Mouse (Mus musculus) retina, postnatal 1 day (tissue): ENCODE results near the gene Serpina1b.
"Not testable (repeated sequence)": the region's sequence is repeated elsewhere in the genome, so short reads cannot be mapped to it uniquely, and the experiment has no call there.

Experiments
- DNase-seq: peaks from one replicate; pipeline ENCODE4 v3.0.0-alpha.2; 2012

Serpina1b gene

GRCm38 (mm10) chr12:103830273-103830672, at the start of gene Serpina1b:
Gene Serpina1b, minus strand, starts transcription at chr12:103830373.
- DNase-seq = not testable (repeated sequence)

- not testable (repeated sequence) for DNase-seq
Measured at GRCm38 (mm10) chr12:103866873-103867272, 36.7 kb upstream of the Serpina1b start.

- DNase-seq = not testable (repeated sequence)
Measured at GRCm38 (mm10) chr12:103863101-103863974, 33.2 kb upstream of the Serpina1b start, which contains the start of gene Serpina1a. Gene Serpina1a, minus strand, starts transcription at chr12:103863562.

DNA sequence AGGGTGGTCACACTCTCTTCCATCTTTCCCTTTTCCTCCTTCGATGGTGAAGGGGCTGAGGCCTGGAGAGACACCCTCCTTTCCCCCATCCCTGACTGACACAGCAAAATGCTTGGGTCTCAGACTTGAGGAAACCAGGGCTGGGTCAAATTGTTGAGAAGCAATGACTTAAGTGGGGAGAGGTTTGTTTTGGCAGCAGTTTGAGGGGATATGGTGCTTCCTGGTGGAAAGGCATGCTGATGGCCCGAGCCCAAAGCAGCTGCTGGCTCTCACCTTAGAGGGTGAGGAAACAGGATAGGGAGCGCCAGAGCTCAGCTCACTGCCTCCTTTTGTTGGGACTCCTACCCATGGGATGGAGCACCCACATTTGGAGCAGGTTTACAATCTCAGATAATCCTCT, 30.8 kb upstream of the Serpina1b start:
- DNase-seq = no peak

- not testable (repeated sequence) for DNase-seq
Measured at GRCm38 (mm10) chr12:103860571-103860970, 30.4 kb upstream of the Serpina1b start.

DNA sequence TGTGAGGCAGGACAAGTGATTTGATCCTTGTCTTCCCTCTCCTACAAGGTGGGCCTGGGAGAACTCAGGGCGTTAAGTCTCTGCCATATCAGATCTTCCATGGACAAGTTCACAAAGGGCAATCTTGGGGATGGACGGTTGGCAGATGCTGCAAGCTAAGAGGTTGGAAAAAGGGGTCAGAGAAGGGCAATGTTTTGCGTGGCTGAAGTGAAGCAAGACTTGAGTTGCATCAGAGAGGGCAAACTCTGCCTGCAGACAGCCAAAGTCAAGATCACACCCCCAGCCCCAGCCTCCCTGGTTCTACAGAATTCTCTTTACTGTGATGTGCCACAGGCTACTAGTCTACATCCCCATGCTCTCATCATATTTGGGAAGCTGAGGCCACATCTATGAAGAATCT, 29.4 kb upstream of the Serpina1b start:
- DNase-seq = not testable (repeated sequence)

DNA sequence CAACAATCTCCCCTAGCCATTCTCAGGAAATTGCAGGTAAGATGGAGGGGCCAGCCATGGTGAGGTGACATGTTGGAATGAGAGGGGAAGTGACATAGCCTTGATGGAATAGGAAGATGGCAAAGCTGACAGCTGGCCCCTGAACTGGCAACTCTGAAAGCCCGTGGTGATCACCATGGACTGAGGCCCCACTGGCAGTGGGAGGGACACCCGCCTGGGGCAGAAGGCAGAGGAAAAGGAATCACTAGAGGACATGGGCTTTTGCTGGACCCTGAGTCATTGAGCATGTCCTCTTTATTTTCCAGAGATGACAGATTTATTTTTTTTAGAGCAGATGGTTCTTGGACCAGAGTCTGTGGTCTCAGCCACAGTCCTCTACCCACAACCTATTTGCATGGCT, 22.9 kb upstream of the Serpina1b start:
- DNase-seq = not testable (repeated sequence)

DNA sequence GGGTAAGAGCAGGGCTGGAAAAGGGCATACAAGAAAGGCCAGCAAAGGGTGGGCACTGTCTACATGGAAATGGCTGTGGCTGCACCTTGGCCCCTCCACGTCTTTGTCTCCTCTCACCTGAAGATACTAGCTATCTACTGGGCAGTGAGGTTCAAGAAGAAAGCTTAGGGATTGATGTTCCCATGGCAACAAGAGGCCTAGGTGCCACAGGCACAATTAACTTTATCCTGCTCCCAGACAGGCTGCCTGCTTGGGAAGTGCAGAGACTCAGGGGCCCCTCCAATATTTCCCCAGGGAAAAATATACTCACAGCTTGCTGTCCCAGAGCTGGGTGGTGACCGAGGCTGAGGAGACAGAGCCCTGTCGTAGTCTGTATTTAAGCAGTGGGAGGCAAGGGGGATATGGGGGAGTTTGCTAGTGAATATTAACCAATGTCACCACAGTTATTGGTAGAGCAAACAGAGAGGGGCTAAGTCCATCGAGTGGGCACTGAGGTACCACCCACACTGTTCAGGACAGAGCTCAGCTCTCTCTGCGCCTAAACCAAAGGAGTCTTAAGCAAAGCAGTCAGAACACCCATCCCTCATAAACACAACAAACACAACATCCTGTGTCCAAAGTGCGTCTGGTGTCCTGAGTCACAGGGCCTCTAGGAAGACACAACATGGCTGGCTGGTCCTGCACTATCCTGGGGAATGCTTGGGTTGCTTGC, 2.4 kb downstream of the Serpina1b start:
- not testable (repeated sequence) for DNase-seq

- DNase-seq = not testable (repeated sequence)
Measured at GRCm38 (mm10) chr12:103823826-103824225, 6.3 kb downstream of the Serpina1b start.

GRCm38 (mm10) chr12:103773246-103773851, 56.8 kb downstream of the Serpina1b start, which contains the start of gene Serpina1d:
Gene Serpina1d, minus strand, starts transcription at chr12:103773592.
- not testable (repeated sequence) for DNase-seq

DNA sequence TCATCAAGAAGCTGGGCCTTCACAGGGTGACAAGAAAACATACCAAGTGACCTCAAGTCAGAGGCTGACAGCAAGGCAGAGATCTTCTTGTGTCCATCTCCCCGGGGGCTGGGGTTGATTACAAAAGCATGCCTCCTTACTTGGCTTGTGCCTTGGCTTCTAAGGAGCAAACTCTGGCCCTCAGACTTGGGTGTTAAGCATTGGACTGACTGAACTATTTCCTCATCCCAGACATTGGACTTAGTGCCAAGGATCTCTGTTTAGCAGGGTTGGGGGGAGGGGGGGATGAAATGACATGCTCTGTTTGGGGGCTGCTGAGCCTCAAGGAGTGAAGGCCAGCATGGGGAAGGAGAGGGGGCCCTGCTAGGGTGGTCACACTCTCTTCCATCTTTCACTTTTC, 59.6 kb downstream of the Serpina1b start:
- DNase-seq = not testable (repeated sequence)

GRCm38 (mm10) chr12:103763083-103763482, 67.1 kb downstream of the Serpina1b start:
- not testable (repeated sequence) for DNase-seq

GRCm38 (mm10) chr12:103760316-103760715, 69.9 kb downstream of the Serpina1b start:
- DNase-seq = not testable (repeated sequence)

DNA sequence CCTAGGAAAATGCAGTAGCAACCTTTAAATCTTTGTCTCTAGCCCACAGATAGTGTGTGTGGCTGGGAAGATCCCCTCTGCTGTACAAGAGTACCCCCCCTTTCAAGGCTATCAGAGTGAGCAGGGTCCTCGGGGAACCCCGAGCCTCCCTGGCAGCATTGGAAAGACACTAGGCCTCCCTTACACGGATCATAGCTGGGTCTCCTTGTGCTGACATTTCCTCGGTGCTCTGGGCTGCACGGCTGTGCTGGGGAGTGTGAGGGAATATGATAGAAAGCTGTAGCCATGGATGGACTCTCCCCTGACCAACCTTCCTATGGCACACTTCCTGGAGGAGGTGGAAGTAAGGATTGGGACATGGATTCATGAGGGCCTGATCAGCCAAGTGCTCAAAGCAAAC, 84.2 kb downstream of the Serpina1b start:
- DNase-seq = not testable (repeated sequence)

GRCm38 (mm10) chr12:103737791-103738580, 92.2 kb downstream of the Serpina1b start:
- DNase-seq = not testable (repeated sequence)

DNA sequence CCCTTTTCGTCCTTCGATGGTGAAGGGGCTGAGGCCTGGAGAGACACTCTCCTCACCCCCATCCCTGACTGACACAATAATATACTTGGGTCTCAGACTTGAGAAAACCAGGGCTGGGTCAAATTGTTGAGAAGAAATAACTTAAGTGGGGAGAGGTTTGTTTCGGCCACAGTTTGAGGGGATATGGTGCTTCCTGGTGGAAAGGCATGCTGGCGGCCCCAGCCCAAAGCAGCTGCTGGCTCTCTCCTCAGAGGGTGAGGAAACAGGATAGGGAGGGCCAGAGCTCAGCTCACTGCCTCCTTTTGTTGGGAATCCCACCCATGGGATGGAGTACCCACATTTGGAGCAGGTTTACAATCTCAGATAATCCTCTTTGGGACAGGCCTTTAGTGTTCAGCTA, 94.6 kb downstream of the Serpina1b start:
- DNase-seq = not testable (repeated sequence)

GRCm38 (mm10) chr12:103735101-103735500, 95.1 kb downstream of the Serpina1b start:
- DNase-seq = not testable (repeated sequence)

GRCm38 (mm10) chr12:103711537-103711936, 118.6 kb downstream of the Serpina1b start:
- no peak for DNase-seq

DNA sequence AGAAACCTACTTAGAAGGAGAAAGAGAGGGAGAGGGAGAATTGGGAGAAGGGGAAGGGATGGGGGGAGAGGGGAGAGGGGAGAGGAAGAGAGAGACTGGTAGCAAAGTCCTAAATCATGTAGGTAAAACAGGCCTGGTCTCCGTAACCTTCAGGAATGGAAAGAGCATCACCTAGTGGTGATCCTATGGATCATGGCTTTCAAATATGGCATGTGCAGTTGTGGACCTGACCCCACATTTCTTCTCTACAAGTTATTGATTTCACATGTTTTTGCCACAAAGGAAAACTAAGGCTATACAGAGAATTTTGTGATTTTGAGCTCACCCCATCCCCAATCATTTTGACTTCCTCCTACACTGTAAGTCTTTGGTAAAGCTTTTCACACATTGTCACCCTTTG, 119.8 kb downstream of the Serpina1b start:
- no peak for DNase-seq

DNA sequence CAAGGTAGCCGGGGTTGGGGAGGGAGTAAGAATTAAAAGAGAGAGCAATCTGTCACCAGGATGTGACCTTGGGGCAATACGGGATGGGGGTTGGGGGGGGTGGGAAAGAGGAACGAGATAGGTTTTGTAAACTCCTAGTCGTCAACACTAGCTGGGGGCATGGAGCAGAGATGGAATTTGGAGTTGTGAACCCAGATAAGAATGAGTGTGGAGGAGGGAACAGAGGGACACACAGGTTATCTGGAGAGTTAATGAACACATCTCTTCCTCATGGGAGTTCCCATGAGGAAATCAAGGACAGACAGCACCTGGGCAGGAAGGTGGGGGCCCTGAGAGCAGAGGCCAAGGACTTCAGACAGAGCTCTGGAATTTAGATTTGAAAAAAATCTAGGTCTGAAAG, 124.1 kb downstream of the Serpina1b start:
- DNase-seq = no peak

GRCm38 (mm10) chr12:103705547-103705946, 124.6 kb downstream of the Serpina1b start:
- no peak for DNase-seq

DNA sequence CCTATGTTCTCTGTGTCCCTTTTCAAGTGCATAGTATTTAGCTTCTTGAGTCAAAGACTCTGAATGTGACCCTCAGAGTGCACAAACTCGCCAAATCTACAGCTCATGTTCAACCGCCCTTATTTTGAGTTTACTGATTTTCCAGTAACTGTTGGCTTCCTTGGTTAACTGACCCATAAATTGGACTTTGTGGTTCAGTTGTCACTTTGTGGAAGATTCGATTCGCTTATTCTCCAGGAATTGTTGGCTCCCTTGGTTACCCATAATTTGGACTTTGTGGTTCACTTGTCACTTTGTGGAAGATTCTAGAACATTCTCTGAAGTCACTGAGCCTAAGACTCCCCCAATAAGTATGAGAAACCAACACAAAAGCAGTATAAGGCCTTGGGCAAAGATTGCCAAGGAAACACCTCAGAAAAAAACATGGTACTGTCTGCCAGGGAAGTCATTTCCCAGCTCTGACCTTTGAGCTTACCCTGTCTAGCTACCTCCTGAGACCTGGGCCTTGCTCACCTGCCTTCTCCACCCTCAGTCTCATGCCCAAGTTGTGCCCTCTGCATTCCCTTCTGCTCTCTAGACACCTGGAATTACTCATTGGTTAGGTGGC, 129.9 kb downstream of the Serpina1b start:
- DNase-seq = no peak
